Mouse (Mus musculus): ENCODE results near the gene Prss27.

- TF ChIP-seq POU5F1 (IDR thresholded peaks at IDR 0.05; ENCODE audit: borderline replicate concordance, low read length) (no peak), CTCF (conservative IDR thresholded peaks at IDR 0.05; ENCODE audit: low read length) (no peak), NANOG (IDR thresholded peaks at IDR 0.05; ENCODE audit: borderline replicate concordance, low read length) (no peak)
These were observed 10.1 kb downstream of the Prss27 start for GRCm38 (mm10) chr17:24048053-24048452.

All from E14TG2a.4 (cell line).